Comparison of ENCODE assay signal across 10 mouse cellular contexts in the genomic region with DNA sequence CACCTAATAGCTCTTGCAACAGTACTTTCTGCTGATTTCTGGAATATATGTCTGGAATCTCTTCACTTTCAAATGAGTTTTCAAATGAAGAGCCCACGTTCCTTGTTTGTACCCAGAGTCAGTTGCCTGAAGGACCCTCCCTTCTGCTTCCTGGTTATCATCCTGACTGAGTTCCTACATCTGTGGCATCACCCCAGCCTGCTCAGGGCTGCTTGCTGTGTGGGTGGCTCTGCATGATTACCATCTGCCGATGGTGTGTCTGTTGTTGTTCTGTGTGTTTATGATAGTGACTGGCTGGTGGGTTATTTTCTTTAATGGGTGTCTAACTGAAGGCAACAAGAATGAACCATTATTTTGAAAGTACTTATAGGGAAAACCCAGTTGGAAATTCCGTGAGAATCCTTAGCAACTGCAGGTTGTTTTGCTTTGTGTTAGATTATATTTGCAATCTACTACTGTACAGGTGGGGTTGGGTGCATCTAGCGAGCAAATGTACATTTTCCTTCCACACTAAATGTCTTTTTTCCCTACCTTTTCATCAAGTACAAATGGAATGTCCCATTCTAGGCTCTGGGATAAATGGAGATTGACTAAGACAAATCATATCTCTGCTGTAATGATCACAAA. TPM values are rescaled to one million over a fixed set of nuclear protein-coding genes. Genes with fewer than 3 reads are reported as not detected.
DNase-seq lines count a peak whose midpoint lies in the region; ATAC-seq lines count a peak whose summit lies in the region.
"Had no signal": no experiment of that assay in that cellular context is flagged by ENCODE, and none has a peak within 500 bp of the region (broad histone marks: within the 10 kb centered on the region; RNA-seq: fewer than 3 reads in every experiment).

No protein-coding gene starts in this region.

- DNase-seq in layer of hippocampus, adult 11-12 months (ENCODE audit: low spot score) = peak; percentile 47
- DNase-seq in layer of hippocampus, postnatal 25 days (ENCODE audit: extremely low spot score in 1 of 2, low spot score in 1 of 2) = no peak
- peak; percentile 28 for DNase-seq in c-Kit-positive CD71-negative TER-119-negative erythroid progenitor cells, embryonic 14.5 days (ENCODE audit: low read depth)
- DNase-seq in kidney, postnatal 14 days = no peak
- DNase-seq: cerebellum, postnatal 36 days; gastrocnemius, postnatal 10 days had no signal

- peak; percentile 79 for ATAC-seq in erythroid progenitor cell, adult 5-6 weeks (replicated peaks; ENCODE audit: low FRiP score, poor library complexity, severe bottlenecking)
- 0 out of 2 replicates have a peak, but pooled peaks have one; percentile 25 for ATAC-seq in megakaryocyte, adult 5-6 weeks (ENCODE audit: poor library complexity, severe bottlenecking)
- no peak for ATAC-seq in cerebellum, adult (ENCODE audit: insufficient number of reproducible peaks, low FRiP score, low TSS enrichment)
- ATAC-seq: intestine, postnatal 0 days had no signal

RNA-seq across cellular contexts. Expression of gene Leprot, which starts 7.4 kb away (rescaled TPM):
- total RNA-seq in layer of hippocampus, postnatal 25 days (2021) = 10 to 100 TPM; 29.7 to 33.7 TPM
- total RNA-seq in erythroid progenitor cell, adult 5-6 weeks (2015; ENCODE audit: low replicate concordance) = 39.0 and 44.3 TPM in 2 replicates
- total RNA-seq in erythroid progenitor cell, adult 5-6 weeks (2017; ENCODE audit: low replicate concordance) = 44.6 and 63.9 TPM in 2 replicates
- 67.5 and 69.0 TPM in 2 replicates for total RNA-seq in megakaryocyte, adult 5-6 weeks (2015)
- 105 and 107 TPM in 2 replicates for total RNA-seq in megakaryocyte, adult 5-6 weeks (2017)

Comparison
In these comparisons a context has a peak if more than half of its experiments do, and no peak if none do; other contexts are left out.
1. DNase-seq: peak in layer of hippocampus, adult 11-12 months (single experiment) and c-Kit-positive CD71-negative TER-119-negative erythroid progenitor cells, embryonic 14.5 days (single experiment); none in layer of hippocampus, postnatal 25 days (0 of 2) and kidney, postnatal 14 days (single experiment).